Mouse (Mus musculus): ENCODE measurements around the gene Zfp599. TPM values are rescaled to one million over a fixed set of nuclear protein-coding genes. Genes with fewer than 3 reads are reported as not detected.
A peak's percentile ranks its signal among the peaks of the same experiment; 100 is the strongest.
"Not testable (repeated sequence)": the region's sequence is repeated elsewhere in the genome, so short reads cannot be mapped to it uniquely, and the experiment has no call there.

Zfp599 gene
- 0.76 TPM for polyA plus RNA-seq (2012; fragmentation: generic; extraction: Trizol)
- long read RNA-seq, experiment 1, partial matches to known transcripts = 0 of 1 reads
- long read RNA-seq, experiment 1, other reads (novel, unspliced or antisense) = 0 of 1 reads
- long read RNA-seq, experiment 2, transcript Zfp599-201 (5 exons, 3,574 nt) = major isoform, 27 of 30 reads
- long read RNA-seq, experiment 2, partial matches to known transcripts = 1 of 30 reads
- long read RNA-seq, experiment 2, other reads (novel, unspliced or antisense) = 2 of 30 reads

DNA sequence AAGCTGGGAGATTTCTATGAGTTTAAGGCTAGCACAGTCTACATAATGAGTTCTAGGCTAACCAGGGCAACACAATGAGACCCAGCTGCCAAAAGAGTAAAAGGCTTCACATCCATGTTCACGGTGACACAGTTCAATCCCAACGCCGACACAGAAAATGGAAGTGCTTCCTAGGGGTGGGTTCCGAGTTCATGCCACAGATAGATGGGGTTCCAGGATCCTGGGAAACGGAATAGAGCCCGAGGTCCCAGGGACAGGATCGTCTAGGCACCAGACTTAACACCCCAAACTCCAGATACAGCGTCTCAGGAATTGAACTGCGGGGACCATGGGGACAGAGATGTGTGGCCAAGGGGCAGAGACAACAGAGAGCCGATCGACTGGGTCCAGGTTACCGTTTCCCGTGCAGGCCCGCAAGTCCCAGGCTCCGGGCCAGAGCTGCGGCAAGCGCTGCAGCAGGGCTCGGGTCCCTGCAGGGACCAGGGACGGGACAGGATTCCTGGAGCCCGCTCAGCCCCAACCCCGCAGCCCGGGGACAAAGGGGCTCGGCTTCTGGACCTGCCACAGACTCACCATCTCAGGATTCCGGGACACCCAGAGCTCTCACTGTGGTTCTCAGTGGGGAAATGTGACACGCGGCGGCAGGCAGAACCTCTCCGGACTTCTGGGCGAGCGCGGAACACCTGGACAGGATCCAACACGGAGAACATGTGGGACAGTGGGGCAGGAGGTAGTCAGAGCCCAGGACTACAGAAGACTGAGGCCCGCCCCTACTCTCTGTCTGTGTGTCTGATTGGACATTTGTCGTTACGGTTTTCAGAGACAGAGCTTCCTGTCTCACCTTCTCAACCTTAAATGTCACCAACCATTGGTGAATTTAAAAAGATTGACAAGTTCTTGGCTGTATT is at the start of gene Zfp599:
Gene Zfp599 (minus strand): TSS at position 712 of the 908 bp plus-strand sequence.
- H3ac ChIP-seq (ENCODE audit: control insufficient read depth, insufficient read length, low read depth) = peak within 1 kb of the TSS; percentile 90
- no peaks in the 10 kb centered on the region for H3K27me3 ChIP-seq (ENCODE audit: control insufficient read depth, insufficient read depth, insufficient read length)
- peak; percentile 33 for TF ChIP-seq MAX (IDR thresholded peaks at IDR 0.05)
- TF ChIP-seq MYOD1 (IDR thresholded peaks at IDR 0.05; ENCODE audit: control insufficient read depth, insufficient read length, low read depth) = no peak
- H3K79me2 ChIP-seq (ENCODE audit: control insufficient read depth, insufficient read depth) = peaks cover 47% of the 10 kb centered on the region
- H3K36me3 ChIP-seq (ENCODE audit: control insufficient read depth, insufficient read depth) = peaks cover 21% of the 10 kb centered on the region
- peak within 1 kb of the TSS; percentile 72 for H3K4me3 ChIP-seq (ENCODE audit: insufficient read depth, poor library complexity, severe bottlenecking)
- H3K79me3 ChIP-seq (ENCODE audit: low read depth) = peaks cover 13% of the 10 kb centered on the region

DNA sequence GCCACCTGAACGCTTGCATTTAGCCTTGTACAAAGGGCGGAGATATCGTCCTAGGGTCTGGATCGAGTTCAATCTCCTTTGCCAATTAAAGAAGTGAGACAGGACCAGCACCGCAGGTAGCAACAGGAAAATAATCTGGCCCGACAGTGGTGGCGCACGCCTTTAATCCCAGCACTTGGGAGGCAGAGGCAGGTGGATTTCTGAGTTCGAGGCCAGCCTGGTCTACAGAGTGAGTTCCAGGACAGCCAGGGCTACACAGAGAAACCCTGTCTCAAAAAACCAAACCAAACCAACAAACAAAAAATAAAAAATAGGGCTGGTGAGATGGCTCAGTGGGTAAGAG is 48.2 kb upstream of the Zfp599 start:
- H3K27me3 ChIP-seq (ENCODE audit: control insufficient read depth, insufficient read depth, insufficient read length); H3K36me3 ChIP-seq (ENCODE audit: control insufficient read depth, insufficient read depth); H3K79me3 ChIP-seq (ENCODE audit: low read depth); H3K79me2 ChIP-seq (ENCODE audit: control insufficient read depth, insufficient read depth); H3ac ChIP-seq (ENCODE audit: control insufficient read depth, insufficient read length, low read depth): not testable (repeated sequence)
- H3K4me3 ChIP-seq (ENCODE audit: insufficient read depth, poor library complexity, severe bottlenecking) = peak overlapping the region; percentile 64

DNA sequence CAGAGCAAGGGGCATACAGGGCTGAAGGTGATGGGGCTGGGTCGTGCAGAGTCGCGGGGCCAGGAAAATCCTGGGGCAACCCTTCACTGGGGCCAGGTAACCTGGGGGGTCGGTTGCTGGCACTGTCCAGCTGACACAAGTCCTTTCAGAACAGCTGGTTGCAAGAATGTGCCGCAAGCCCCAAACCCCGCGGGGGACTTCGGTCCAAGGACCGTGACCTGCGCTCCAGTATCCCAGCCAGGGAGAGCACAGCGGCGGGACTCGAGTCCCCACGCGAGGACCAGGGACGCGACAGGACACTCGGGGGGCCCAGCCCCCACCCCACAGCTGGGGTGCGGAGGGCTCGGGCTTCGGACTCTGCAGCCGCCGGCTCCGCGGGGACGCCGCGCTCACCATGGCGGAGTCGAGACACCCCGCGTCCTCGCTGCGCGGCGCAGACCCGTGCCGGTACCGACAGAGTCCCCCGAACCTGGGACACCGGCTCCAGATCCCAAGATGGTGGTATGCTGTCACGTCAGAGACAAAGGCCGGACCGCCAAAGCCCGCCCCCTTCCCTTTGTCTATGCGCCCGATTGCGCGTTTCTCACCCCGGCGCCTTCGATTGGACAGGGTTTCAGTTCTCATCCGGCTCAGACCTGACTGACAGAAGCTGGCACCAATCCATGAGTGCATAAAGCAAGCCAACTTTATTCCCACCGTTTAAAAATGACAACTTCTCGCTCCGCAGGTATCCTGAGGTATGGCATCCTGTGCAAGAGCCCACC is 47.6 kb upstream of the Zfp599 start, which contains the start of gene Zfp810:
Gene Zfp810 (minus strand): TSS at position 493 of the 764 bp plus-strand sequence.
- no peaks in the 10 kb centered on the region for H3K79me2 ChIP-seq (ENCODE audit: control insufficient read depth, insufficient read depth)
- peak within 1 kb of the TSS; percentile 47 for H3ac ChIP-seq (ENCODE audit: control insufficient read depth, insufficient read length, low read depth)
- no peak for TF ChIP-seq CEBPB (IDR thresholded peaks at IDR 0.05; ENCODE audit: low read depth)

DNA sequence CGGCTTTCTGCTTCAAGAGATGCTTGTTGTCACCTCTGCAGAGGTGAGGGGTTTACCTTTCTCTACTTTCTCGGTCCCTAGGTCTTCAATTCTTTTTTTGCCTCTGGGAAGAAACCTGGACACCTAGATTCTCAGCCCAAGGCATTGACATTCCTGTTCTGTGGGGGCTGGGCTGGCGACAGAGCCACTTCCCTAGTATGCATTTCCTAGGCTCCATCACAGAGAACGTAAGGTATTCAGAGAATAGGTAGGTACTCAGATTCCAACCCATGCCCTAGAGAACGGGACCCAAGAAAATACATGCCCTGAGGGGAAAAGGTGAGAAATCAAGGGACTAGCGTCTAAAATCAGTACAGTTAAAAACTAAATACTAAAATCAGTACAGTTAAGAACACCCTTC is 47.0 kb upstream of the Zfp599 start:
- no peaks in the 10 kb centered on the region for H3K36me3 ChIP-seq (ENCODE audit: control insufficient read depth, insufficient read depth)
- no peaks in the 10 kb centered on the region for H3K79me2 ChIP-seq (ENCODE audit: control insufficient read depth, insufficient read depth)
- no peak overlapping the region for H3ac ChIP-seq (ENCODE audit: control insufficient read depth, insufficient read length, low read depth)
- peak overlapping the region; percentile 64 for H3K4me3 ChIP-seq (ENCODE audit: insufficient read depth, poor library complexity, severe bottlenecking)
- H3K79me3 ChIP-seq (ENCODE audit: low read depth) = no peaks in the 10 kb centered on the region
- no peaks in the 10 kb centered on the region for H3K27me3 ChIP-seq (ENCODE audit: control insufficient read depth, insufficient read depth, insufficient read length)
- TF ChIP-seq USF1 (IDR thresholded peaks at IDR 0.05; ENCODE audit: low read depth) = no peak
- TF ChIP-seq MAX (IDR thresholded peaks at IDR 0.05) = no peak
- no peak for TF ChIP-seq FOSL1 (IDR thresholded peaks at IDR 0.05; ENCODE audit: insufficient read depth, low read length, poor library complexity, severe bottlenecking)
- no peak for TF ChIP-seq CTCF (IDR thresholded peaks at IDR 0.05; ENCODE audit: control insufficient read depth, insufficient read depth, insufficient read length)
- TF ChIP-seq MYOG (IDR thresholded peaks at IDR 0.05; ENCODE audit: control insufficient read depth, extremely low read depth, insufficient read length) = no peak
- TF ChIP-seq CEBPB (IDR thresholded peaks at IDR 0.05; ENCODE audit: low read depth) = no peak
- TF ChIP-seq MYOD1 (IDR thresholded peaks at IDR 0.05; ENCODE audit: control insufficient read depth, insufficient read length, low read depth) = no peak

More for the DNA sequence above, 47.6 kb upstream of the Zfp599 start, which contains the start of gene Zfp810:
- Histone ChIP-seq H3K27me3 (ENCODE audit: control insufficient read depth, insufficient read depth, insufficient read length) (no peaks in the 10 kb centered on the region), H3K36me3 (ENCODE audit: control insufficient read depth, insufficient read depth) (no peaks in the 10 kb centered on the region), H3K79me3 (ENCODE audit: low read depth) (no peaks in the 10 kb centered on the region), H3K4me3 (ENCODE audit: insufficient read depth, poor library complexity, severe bottlenecking) (peak within 1 kb of the TSS; percentile 64)

DNA sequence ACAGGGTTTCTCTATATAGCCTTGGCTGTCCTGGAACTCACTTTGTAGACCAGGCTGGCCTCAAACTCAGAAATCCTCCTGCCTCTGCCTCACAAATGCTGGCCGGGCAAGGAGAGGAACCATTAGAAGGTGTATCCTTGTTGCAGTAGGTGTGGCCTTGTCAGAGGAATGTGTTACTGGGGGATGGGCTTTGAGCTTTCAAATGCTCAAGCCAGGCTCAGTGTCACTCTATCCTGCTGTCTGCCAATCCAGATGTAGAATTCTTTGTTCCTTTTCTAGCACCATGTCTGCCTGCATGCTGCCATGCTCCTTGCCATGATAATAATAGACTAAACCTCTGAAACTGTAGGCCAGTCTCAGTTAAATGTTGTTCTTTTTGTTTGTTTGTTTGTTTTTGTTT is 42.5 kb upstream of the Zfp599 start:
- no peaks in the 10 kb centered on the region for H3K79me3 ChIP-seq (ENCODE audit: low read depth)
- no peaks in the 10 kb centered on the region for H3K27me3 ChIP-seq (ENCODE audit: control insufficient read depth, insufficient read depth, insufficient read length)
- H3K36me3 ChIP-seq (ENCODE audit: control insufficient read depth, insufficient read depth) = no peaks in the 10 kb centered on the region
- no peak overlapping the region for H3ac ChIP-seq (ENCODE audit: control insufficient read depth, insufficient read length, low read depth)
- no peak for TF ChIP-seq USF1 (IDR thresholded peaks at IDR 0.05; ENCODE audit: low read depth)
- TF ChIP-seq CTCF (IDR thresholded peaks at IDR 0.05; ENCODE audit: control insufficient read depth, insufficient read depth, insufficient read length) = no peak
- no peak for TF ChIP-seq MAX (IDR thresholded peaks at IDR 0.05)
- TF ChIP-seq MYOG (IDR thresholded peaks at IDR 0.05; ENCODE audit: control insufficient read depth, extremely low read depth, insufficient read length) = no peak
- TF ChIP-seq CEBPB (IDR thresholded peaks at IDR 0.05; ENCODE audit: low read depth) = no peak
- no peak for TF ChIP-seq FOSL1 (IDR thresholded peaks at IDR 0.05; ENCODE audit: insufficient read depth, low read length, poor library complexity, severe bottlenecking)
- no peak for TF ChIP-seq MYOD1 (IDR thresholded peaks at IDR 0.05; ENCODE audit: control insufficient read depth, insufficient read length, low read depth)
- no peaks in the 10 kb centered on the region for H3K79me2 ChIP-seq (ENCODE audit: control insufficient read depth, insufficient read depth)
- no peak overlapping the region for H3K4me3 ChIP-seq (ENCODE audit: insufficient read depth, poor library complexity, severe bottlenecking)

DNA sequence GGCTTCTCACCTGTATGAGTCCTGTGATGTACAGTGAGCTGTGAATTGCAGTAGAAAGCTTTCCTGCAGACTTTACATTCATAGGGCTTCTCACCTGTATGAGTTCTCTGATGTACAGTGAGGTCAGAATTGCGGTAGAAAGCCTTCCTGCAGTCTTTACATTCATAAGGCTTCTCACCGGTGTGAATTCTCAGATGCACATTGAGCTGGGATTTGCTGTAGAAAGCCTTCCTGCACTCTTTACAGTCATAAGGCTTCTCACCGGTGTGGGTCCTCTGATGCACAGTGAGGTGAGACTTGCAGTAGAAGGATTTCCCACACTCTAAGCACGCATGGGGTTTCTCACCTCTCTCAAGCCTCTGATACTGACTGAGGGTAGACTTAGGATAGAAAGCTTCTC is 19.0 kb upstream of the Zfp599 start:
- TF ChIP-seq MYOD1 (IDR thresholded peaks at IDR 0.05; ENCODE audit: control insufficient read depth, insufficient read length, low read depth) (no peak), MAX (IDR thresholded peaks at IDR 0.05) (no peak), USF1 (IDR thresholded peaks at IDR 0.05; ENCODE audit: low read depth) (no peak), MYOG (IDR thresholded peaks at IDR 0.05; ENCODE audit: control insufficient read depth, extremely low read depth, insufficient read length) (no peak), CEBPB (IDR thresholded peaks at IDR 0.05; ENCODE audit: low read depth) (no peak), FOSL1 (IDR thresholded peaks at IDR 0.05; ENCODE audit: insufficient read depth, low read length, poor library complexity, severe bottlenecking) (no peak), CTCF (IDR thresholded peaks at IDR 0.05; ENCODE audit: control insufficient read depth, insufficient read depth, insufficient read length) (no peak)
- H3K27me3 ChIP-seq (ENCODE audit: control insufficient read depth, insufficient read depth, insufficient read length) = no peaks in the 10 kb centered on the region
- no peak overlapping the region for H3ac ChIP-seq (ENCODE audit: control insufficient read depth, insufficient read length, low read depth)
- no peaks in the 10 kb centered on the region for H3K79me3 ChIP-seq (ENCODE audit: low read depth)
- peaks cover 16% of the 10 kb centered on the region for H3K36me3 ChIP-seq (ENCODE audit: control insufficient read depth, insufficient read depth)
- no peaks in the 10 kb centered on the region for H3K79me2 ChIP-seq (ENCODE audit: control insufficient read depth, insufficient read depth)
- H3K4me3 ChIP-seq (ENCODE audit: insufficient read depth, poor library complexity, severe bottlenecking) = no peak overlapping the region

All from C2C12 (cell line).